Comparison of ENCODE assay signal across 8 mouse cellular contexts in the genomic region with DNA sequence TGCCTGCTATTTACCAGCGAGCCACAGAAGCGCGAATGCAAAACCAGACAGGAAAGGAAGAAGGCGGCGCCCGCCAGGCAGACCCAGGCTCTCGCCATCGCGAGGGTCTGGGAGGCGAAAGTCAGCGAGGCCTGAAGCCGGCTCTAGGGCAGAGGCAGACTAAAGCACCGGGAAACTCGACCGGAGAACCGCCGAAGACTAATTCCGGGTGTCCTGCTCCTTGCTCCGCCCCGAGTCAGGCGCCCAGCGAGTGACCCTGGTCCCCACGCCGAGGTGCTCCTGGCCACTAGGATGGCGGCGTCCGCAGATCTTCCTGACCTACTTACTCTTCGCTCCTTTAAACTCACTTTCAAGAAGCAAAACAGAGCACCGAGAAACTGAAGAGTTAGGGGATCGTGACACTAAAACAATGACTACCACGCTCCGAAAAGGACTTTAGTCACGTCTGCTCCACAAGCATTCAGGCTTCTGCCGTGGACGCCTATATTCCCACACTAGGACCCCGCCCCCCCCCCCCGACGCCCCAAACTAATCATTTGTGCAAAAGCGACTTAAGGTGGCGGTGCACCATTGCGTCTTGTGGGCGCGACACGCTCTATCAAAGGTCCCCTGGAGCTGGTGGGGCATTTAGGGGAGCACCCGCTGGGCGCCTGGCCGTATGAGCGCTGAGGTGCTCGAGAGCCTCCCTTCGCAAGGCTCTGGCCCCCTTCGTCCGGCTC. TPM values are rescaled to one million over a fixed set of nuclear protein-coding genes. Genes with fewer than 3 reads are reported as not detected.
DNase-seq lines count a peak whose midpoint lies in the region; ATAC-seq lines count a peak whose summit lies in the region.

Nhlrc3 (minus strand) TSS at position 287 of the 719 bp plus-strand sequence.
Proser1 (plus strand) TSS at position 621 of the 719 bp plus-strand sequence.

- H3K4me1 ChIP-seq in hindbrain, embryonic 11.5 days (replicated peaks; ENCODE audit: control insufficient read depth, insufficient read depth, low read length): peaks cover 7% of the 10 kb centered on the region; the same call in 1 of the 2 replicates

- no peaks in the 10 kb centered on the region for H3K36me3 ChIP-seq in hindbrain, embryonic 11.5 days (ENCODE audit: control insufficient read depth, insufficient read depth, low read length)

- peak; percentile 95 for ATAC-seq in frontal cortex, adult (ENCODE audit: low TSS enrichment)
- peak; percentile 98 for ATAC-seq in hindbrain, embryonic 11.5 days (ENCODE audit: low FRiP score)

- H3K9me3 ChIP-seq in hindbrain, embryonic 11.5 days (ENCODE audit: control insufficient read depth, low read length): no peaks in the 10 kb centered on the region

- WGBS in hindbrain, embryonic 11.5 days: under 1% methylated on average over 42 of the region's 52 CpGs

- H3K4me3 ChIP-seq in hindbrain, embryonic 11.5 days (ENCODE audit: low read depth, low read length): peak within 1 kb of the TSS; percentile 66

- peak within 1 kb of the TSS; percentile 91 for H3K9ac ChIP-seq in hindbrain, embryonic 11.5 days (ENCODE audit: low read depth, low read length)

- H3K4me2 ChIP-seq in hindbrain, embryonic 11.5 days (replicated peaks; ENCODE audit: low read depth, low read length): peak within 1 kb of the TSS; percentile 73

- DNase-seq in MN1 (ENCODE audit: low spot score): peak; percentile 98
- peak; percentile 95 for DNase-seq in cerebellum, adult 9-10 months
- peak; percentile 94 for DNase-seq in hindbrain, embryonic 11.5 days (ENCODE audit: low spot score)
- DNase-seq in layer of hippocampus, postnatal 10 days (ENCODE audit: low spot score in 2 of 2): peak; percentile 93 to 96
- DNase-seq in lung, postnatal 10 days: peak; percentile 98
- DNase-seq in ovary, postnatal 36 days (ENCODE audit: low spot score): peak; percentile 96
- DNase-seq in thymus, postnatal 25 days: peak; percentile 91

- peak within 1 kb of the TSS; percentile 83 for H3K27ac ChIP-seq in hindbrain, embryonic 11.5 days (ENCODE audit: low read depth, low read length)

- no peaks in the 10 kb centered on the region for H3K27me3 ChIP-seq in hindbrain, embryonic 11.5 days (ENCODE audit: control insufficient read depth, insufficient read depth, low read length)

RNA-seq across cellular contexts. Expression of gene Nhlrc3, which starts in this region (rescaled TPM):
- polyA plus RNA-seq in hindbrain, embryonic 11.5 days (2014; fragmentation: Nextera tagmentation; extraction: Ambion mirVana): 8.2 and 9.6 TPM in 2 replicates
- total RNA-seq in layer of hippocampus, postnatal 10 days (2021): 1 to 10 TPM; 8.5 to 9.9 TPM

RNA-seq across cellular contexts. Expression of gene Proser1, which starts in this region (rescaled TPM):
- polyA plus RNA-seq in hindbrain, embryonic 11.5 days (2014; fragmentation: Nextera tagmentation; extraction: Ambion mirVana): 25.5 and 30.2 TPM in 2 replicates
- total RNA-seq in layer of hippocampus, postnatal 10 days (2021): 10 to 100 TPM; 27.1 to 27.9 TPM

Comparison
In these comparisons a context has a peak if more than half of its experiments do, and no peak if none do; other contexts are left out.
1. Peak in every context shown above with its lines: DNase-seq, ATAC-seq, H3K4me3 ChIP-seq and H3K27ac ChIP-seq.